Mouse (Mus musculus): ENCODE measurements around the gene Pip5k1b. TPM values are rescaled to one million over a fixed set of nuclear protein-coding genes. Genes with fewer than 3 reads are reported as not detected.

Pip5k1b gene
- polyA plus RNA-seq, 1 experiment from 2014 or later: 2.5 TPM

GRCm38 (mm10) chr19:24308305-24308705 is 247.4 kb downstream of the Pip5k1b start:
- peaks cover 6% of the 10 kb centered on the region; the same call in 1 of the 2 replicates for H3K4me1 ChIP-seq (ENCODE audit: control insufficient read depth, insufficient read depth, low read length)
- H3K9ac ChIP-seq (replicated peaks; ENCODE audit: low read depth, low read length): no peak overlapping the region
- H3K27me3 ChIP-seq (ENCODE audit: control insufficient read depth, insufficient read depth, low read length): no peaks in the 10 kb centered on the region
- 0 out of 2 replicates have a peak, but pooled peaks have one; percentile 28 for ATAC-seq (ENCODE audit: insufficient number of reproducible peaks, insufficient read depth, low FRiP score, low read depth)
- H3K27ac ChIP-seq (ENCODE audit: low read length): no peak overlapping the region
- no peaks in the 10 kb centered on the region for H3K36me3 ChIP-seq (ENCODE audit: control insufficient read depth, insufficient read depth, low read length)
- H3K9me3 ChIP-seq (ENCODE audit: control insufficient read depth, low read depth, low read length): no peaks in the 10 kb centered on the region
- no peak overlapping the region for H3K4me2 ChIP-seq (replicated peaks; ENCODE audit: low read depth, low read length)
- 27% methylated on average over 5 of the region's 5 CpGs for WGBS
- H3K4me3 ChIP-seq (ENCODE audit: low read depth, low read length): no peak overlapping the region

GRCm38 (mm10) chr19:24307271-24308221 is 248.1 kb downstream of the Pip5k1b start:
- H3K27ac ChIP-seq (ENCODE audit: low read length): no peak overlapping the region
- WGBS: 64% methylated on average over 13 of the region's 13 CpGs
- H3K4me1 ChIP-seq (ENCODE audit: control insufficient read depth, insufficient read depth, low read length): peaks cover 6% of the 10 kb centered on the region; the same call in 1 of the 2 replicates
- no peak overlapping the region for H3K9ac ChIP-seq (replicated peaks; ENCODE audit: low read depth, low read length)
- ATAC-seq (ENCODE audit: insufficient number of reproducible peaks, insufficient read depth, low FRiP score, low read depth): 0 out of 2 replicates have a peak, but pooled peaks have one; percentile 14
- H3K4me3 ChIP-seq (ENCODE audit: low read depth, low read length): no peak overlapping the region
- no peaks in the 10 kb centered on the region for H3K9me3 ChIP-seq (ENCODE audit: control insufficient read depth, low read depth, low read length)
- no peaks in the 10 kb centered on the region for H3K36me3 ChIP-seq (ENCODE audit: control insufficient read depth, insufficient read depth, low read length)
- H3K4me2 ChIP-seq (replicated peaks; ENCODE audit: low read depth, low read length): no peak overlapping the region
- no peaks in the 10 kb centered on the region for H3K27me3 ChIP-seq (ENCODE audit: control insufficient read depth, insufficient read depth, low read length)

- H3K4me2 ChIP-seq (replicated peaks; ENCODE audit: low read depth, low read length): no peak overlapping the region
- H3K36me3 ChIP-seq (ENCODE audit: control insufficient read depth, insufficient read depth, low read length): no peaks in the 10 kb centered on the region
- no peak overlapping the region for H3K4me3 ChIP-seq (ENCODE audit: low read depth, low read length)
- H3K27me3 ChIP-seq (ENCODE audit: control insufficient read depth, insufficient read depth, low read length): no peaks in the 10 kb centered on the region
- H3K4me1 ChIP-seq (ENCODE audit: control insufficient read depth, insufficient read depth, low read length): peaks cover 6% of the 10 kb centered on the region; the same call in 1 of the 2 replicates
- no peak for ATAC-seq (ENCODE audit: insufficient number of reproducible peaks, insufficient read depth, low FRiP score, low read depth)
- 91% methylated on average over 5 of the region's 5 CpGs for WGBS
- H3K9me3 ChIP-seq (ENCODE audit: control insufficient read depth, low read depth, low read length): no peaks in the 10 kb centered on the region
- H3K9ac ChIP-seq (replicated peaks; ENCODE audit: low read depth, low read length): no peak overlapping the region
- H3K27ac ChIP-seq (ENCODE audit: low read length): no peak overlapping the region
Measured at GRCm38 (mm10) chr19:24306351-24306750, 249.3 kb downstream of the Pip5k1b start.

- Histone ChIP-seq H3K4me3 (ENCODE audit: low read depth, low read length) (no peak overlapping the region), H3K9me3 (ENCODE audit: control insufficient read depth, low read depth, low read length) (no peaks in the 10 kb centered on the region), H3K9ac (replicated peaks; ENCODE audit: low read depth, low read length) (no peak overlapping the region), H3K27ac (ENCODE audit: low read length) (no peak overlapping the region), H3K4me1 (ENCODE audit: control insufficient read depth, insufficient read depth, low read length) (no peaks in the 10 kb centered on the region), H3K36me3 (ENCODE audit: control insufficient read depth, insufficient read depth, low read length) (no peaks in the 10 kb centered on the region), H3K27me3 (ENCODE audit: control insufficient read depth, insufficient read depth, low read length) (no peaks in the 10 kb centered on the region), H3K4me2 (replicated peaks; ENCODE audit: low read depth, low read length) (no peak overlapping the region)
- 56% methylated on average over 10 of the region's 10 CpGs for WGBS
- ATAC-seq (ENCODE audit: insufficient number of reproducible peaks, insufficient read depth, low FRiP score, low read depth): no peak
Measured at GRCm38 (mm10) chr19:24302198-24302597, 253.5 kb downstream of the Pip5k1b start.

GRCm38 (mm10) chr19:24301768-24302148 is 253.9 kb downstream of the Pip5k1b start:
- Histone ChIP-seq H3K9ac (replicated peaks; ENCODE audit: low read depth, low read length) (no peak overlapping the region), H3K4me3 (ENCODE audit: low read depth, low read length) (no peak overlapping the region), H3K27ac (ENCODE audit: low read length) (no peak overlapping the region), H3K36me3 (ENCODE audit: control insufficient read depth, insufficient read depth, low read length) (no peaks in the 10 kb centered on the region), H3K9me3 (ENCODE audit: control insufficient read depth, low read depth, low read length) (no peaks in the 10 kb centered on the region), H3K4me2 (replicated peaks; ENCODE audit: low read depth, low read length) (no peak overlapping the region), H3K4me1 (ENCODE audit: control insufficient read depth, insufficient read depth, low read length) (no peaks in the 10 kb centered on the region), H3K27me3 (ENCODE audit: control insufficient read depth, insufficient read depth, low read length) (no peaks in the 10 kb centered on the region)
- ATAC-seq (ENCODE audit: insufficient number of reproducible peaks, insufficient read depth, low FRiP score, low read depth): no peak
- WGBS: 24% methylated on average over 5 of the region's 5 CpGs

GRCm38 (mm10) chr19:24300994-24301767 is 254.5 kb downstream of the Pip5k1b start:
- WGBS: 6% methylated on average over 9 of the region's 9 CpGs
- peak; percentile 84 for ATAC-seq (ENCODE audit: insufficient number of reproducible peaks, insufficient read depth, low FRiP score, low read depth)
- H3K4me1 ChIP-seq (ENCODE audit: control insufficient read depth, insufficient read depth, low read length): no peaks in the 10 kb centered on the region
- peak overlapping the region; percentile 38 for H3K4me2 ChIP-seq (replicated peaks; ENCODE audit: low read depth, low read length)
- peak overlapping the region; percentile 10; the same call in 1 of the 2 replicates for H3K4me3 ChIP-seq (ENCODE audit: low read depth, low read length)
- no peaks in the 10 kb centered on the region for H3K36me3 ChIP-seq (ENCODE audit: control insufficient read depth, insufficient read depth, low read length)
- no peak overlapping the region for H3K9ac ChIP-seq (replicated peaks; ENCODE audit: low read depth, low read length)
- H3K27ac ChIP-seq (ENCODE audit: low read length): no peak overlapping the region
- H3K9me3 ChIP-seq (ENCODE audit: control insufficient read depth, low read depth, low read length): no peaks in the 10 kb centered on the region
- no peaks in the 10 kb centered on the region for H3K27me3 ChIP-seq (ENCODE audit: control insufficient read depth, insufficient read depth, low read length)

GRCm38 (mm10) chr19:24293537-24293936 is 262.1 kb downstream of the Pip5k1b start:
- ATAC-seq (ENCODE audit: insufficient number of reproducible peaks, insufficient read depth, low FRiP score, low read depth): no peak
- H3K9ac ChIP-seq (replicated peaks; ENCODE audit: low read depth, low read length): no peak overlapping the region
- H3K4me1 ChIP-seq (ENCODE audit: control insufficient read depth, insufficient read depth, low read length): 0 out of 2 replicates have a peak, but pooled peaks cover 4% of the 10 kb centered on the region
- H3K4me2 ChIP-seq (replicated peaks; ENCODE audit: low read depth, low read length): no peak overlapping the region
- 59% methylated on average over 5 of the region's 5 CpGs for WGBS
- no peak overlapping the region for H3K4me3 ChIP-seq (ENCODE audit: low read depth, low read length)
- no peaks in the 10 kb centered on the region for H3K27me3 ChIP-seq (ENCODE audit: control insufficient read depth, insufficient read depth, low read length)
- H3K27ac ChIP-seq (ENCODE audit: low read length): no peak overlapping the region
- H3K36me3 ChIP-seq (ENCODE audit: control insufficient read depth, insufficient read depth, low read length): no peaks in the 10 kb centered on the region
- no peaks in the 10 kb centered on the region for H3K9me3 ChIP-seq (ENCODE audit: control insufficient read depth, low read depth, low read length)

GRCm38 (mm10) chr19:24284187-24284586 is 271.5 kb downstream of the Pip5k1b start:
- H3K36me3 ChIP-seq (ENCODE audit: control insufficient read depth, insufficient read depth, low read length): no peaks in the 10 kb centered on the region
- 68% methylated on average over 4 of the region's 4 CpGs for WGBS
- H3K9ac ChIP-seq (replicated peaks; ENCODE audit: low read depth, low read length): no peak overlapping the region
- H3K27me3 ChIP-seq (ENCODE audit: control insufficient read depth, insufficient read depth, low read length): no peaks in the 10 kb centered on the region
- H3K4me1 ChIP-seq (ENCODE audit: control insufficient read depth, insufficient read depth, low read length): peaks cover 3% of the 10 kb centered on the region; the same call in 1 of the 2 replicates
- ATAC-seq (ENCODE audit: insufficient number of reproducible peaks, insufficient read depth, low FRiP score, low read depth): no peak
- no peak overlapping the region for H3K4me2 ChIP-seq (replicated peaks; ENCODE audit: low read depth, low read length)
- no peak overlapping the region for H3K4me3 ChIP-seq (ENCODE audit: low read depth, low read length)
- no peak overlapping the region for H3K27ac ChIP-seq (ENCODE audit: low read length)
- H3K9me3 ChIP-seq (ENCODE audit: control insufficient read depth, low read depth, low read length): no peaks in the 10 kb centered on the region
